Mouse (Mus musculus): ENCODE measurements around the gene Caprin1. TPM values are rescaled to one million over a fixed set of nuclear protein-coding genes. Genes with fewer than 3 reads are reported as not detected.

Caprin1 gene
- 313 and 346 TPM in 2 replicates for polyA plus RNA-seq (2012; rRNA removed)

DNA sequence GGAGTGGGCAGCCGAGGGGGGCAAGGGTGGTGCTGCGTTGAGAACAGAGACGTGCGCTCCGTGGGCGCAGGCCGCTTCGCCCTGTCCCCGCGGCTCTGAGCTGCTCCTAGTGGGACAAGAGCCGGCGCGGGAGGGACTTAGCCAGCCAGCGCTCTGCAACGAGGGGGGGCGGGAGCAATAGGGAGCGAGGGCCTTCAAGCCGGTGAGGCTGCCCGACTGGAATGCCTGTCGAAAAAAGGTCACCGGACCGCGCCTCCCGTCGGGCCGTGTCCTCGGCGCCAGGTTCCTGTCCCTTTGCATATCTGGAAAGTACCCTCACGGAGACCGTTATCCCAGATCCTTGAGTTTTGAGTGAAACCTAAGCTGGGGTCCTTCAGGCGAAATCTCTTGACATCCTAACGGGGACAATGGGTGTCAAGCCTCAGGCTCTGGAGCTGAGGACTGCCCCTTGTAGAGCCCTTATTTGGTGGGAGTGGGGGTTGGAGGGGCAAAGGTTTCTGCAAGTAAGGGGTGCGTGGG, at the start of gene Caprin1:
Caprin1 (minus strand) TSS at position 159 of the 519 bp plus-strand sequence.

DNA sequence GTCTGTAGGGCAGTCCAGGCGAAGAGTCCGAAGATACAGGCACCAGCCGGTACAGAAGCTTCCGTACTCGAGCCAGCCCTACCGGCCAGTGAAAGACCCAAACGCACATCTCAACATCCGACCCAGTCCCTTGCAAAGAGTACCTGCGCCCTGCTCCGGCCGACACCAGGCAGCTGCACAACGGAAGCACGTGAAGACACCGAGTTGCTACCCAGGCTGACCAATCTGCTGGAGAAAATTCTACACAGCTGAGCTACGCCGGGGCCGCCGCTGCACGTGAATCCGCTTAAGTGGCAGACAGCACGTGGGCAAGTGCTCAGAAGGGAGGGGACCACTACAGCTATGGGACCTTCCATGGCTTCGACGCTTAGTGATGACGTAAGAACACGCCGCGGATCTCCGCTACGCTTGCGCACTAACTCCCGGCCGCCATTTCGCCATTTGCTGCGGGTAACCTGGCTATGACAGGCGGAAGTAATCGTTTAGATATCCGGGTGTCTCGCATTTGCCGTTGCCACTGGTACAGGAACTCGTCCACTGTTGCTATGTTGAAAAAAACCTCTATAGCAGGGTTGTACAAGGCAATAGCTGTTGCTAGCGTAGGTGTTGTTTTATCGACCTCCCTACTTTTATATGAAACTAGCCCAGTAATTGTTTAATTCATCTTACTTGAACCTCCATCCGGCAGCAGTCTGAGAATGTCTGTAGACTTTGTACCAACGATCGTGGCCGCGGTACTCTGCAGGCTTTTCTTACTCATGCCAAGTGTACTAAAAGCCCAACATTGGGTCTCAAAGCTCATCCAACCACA, 36.3 kb downstream of the Caprin1 start, which contains the start of gene Nat10:
Nat10 (minus strand) TSS at position 365 of the 811 bp plus-strand sequence.

Other genes with a start within 250 kb of the Caprin1 start
- gene Abtb2, start 231.3 kb downstream of the Caprin1 start, polyA plus RNA-seq (2012; rRNA removed) = 10.1 and 15.4 TPM in 2 replicates
- gene Nat10, start 36.4 kb downstream of the Caprin1 start, polyA plus RNA-seq (2012; rRNA removed) = 49.9 and 51.2 TPM in 2 replicates
- 34.9 and 37.1 TPM in 2 replicates for gene Lmo2, start 160.3 kb upstream of the Caprin1 start, polyA plus RNA-seq (2012; rRNA removed)
- gene Fbxo3, start 230.1 kb upstream of the Caprin1 start, polyA plus RNA-seq (2012; rRNA removed) = 42.1 and 42.6 TPM in 2 replicates
- 0.15 TPM in 1 of 2 replicates, not detected in the other for gene 4931422A03Rik, start 230.7 kb upstream of the Caprin1 start, polyA plus RNA-seq (2012; rRNA removed)